Comparison of ENCODE assay signal across 8 mouse cellular contexts in genomic region chr2:91053181-91053933, GRCm38 (mm10). TPM values are rescaled to one million over a fixed set of nuclear protein-coding genes. Genes with fewer than 3 reads are reported as not detected.
DNase-seq lines count a peak whose midpoint lies in the region; ATAC-seq and TF ChIP-seq lines count a peak whose summit lies in the region.

No protein-coding gene starts in this region.

- H3K27ac ChIP-seq in kidney, postnatal 0 days = no peak overlapping the region; the same call in 1 of the 2 replicates
- H3K27ac ChIP-seq in bone marrow, adult 2 months (ENCODE audit: control insufficient read depth, insufficient read depth, low read depth, low read length, poor library complexity) = peak overlapping the region; percentile 87; the same call in 1 of the 2 replicates
- H3K27ac ChIP-seq in hindbrain, embryonic 15.5 days (replicated peaks) = peak overlapping the region; percentile 95
- H3K27ac ChIP-seq in midbrain, embryonic 15.5 days = peak overlapping the region; percentile 90

- H3K4me3 ChIP-seq in kidney, postnatal 0 days (replicated peaks; ENCODE audit: low read depth, low read length) = peak overlapping the region; percentile 88
- peak overlapping the region; percentile 78 for H3K4me3 ChIP-seq in bone marrow, adult 2 months (replicated peaks; ENCODE audit: control insufficient read depth, low read depth, low read length)
- peak overlapping the region; percentile 87 for H3K4me3 ChIP-seq in hindbrain, embryonic 15.5 days
- H3K4me3 ChIP-seq in midbrain, embryonic 15.5 days = peak overlapping the region; percentile 94

- H3K4me2 ChIP-seq in kidney, postnatal 0 days (ENCODE audit: low read length) = peak overlapping the region; percentile 71
- H3K4me2 ChIP-seq in hindbrain, embryonic 15.5 days = peak overlapping the region; percentile 94
- H3K4me2 ChIP-seq in midbrain, embryonic 15.5 days = peak overlapping the region; percentile 92

- H3K9me3 ChIP-seq in kidney, postnatal 0 days (replicated peaks; ENCODE audit: low read length) = no peaks in the 10 kb centered on the region
- no peaks in the 10 kb centered on the region for H3K9me3 ChIP-seq in hindbrain, embryonic 15.5 days
- no peaks in the 10 kb centered on the region for H3K9me3 ChIP-seq in midbrain, embryonic 15.5 days

- no peak for DNase-seq in kidney, postnatal 0 days (ENCODE audit: low spot score)
- no peak for DNase-seq in kidney, postnatal 14 days
- DNase-seq in cerebellum, postnatal 25 days = no peak
- no peak for DNase-seq in cerebellum, postnatal 36 days
- no peak for DNase-seq in kidney, postnatal 10 days

- TF ChIP-seq CTCF in kidney, postnatal 0 days (IDR thresholded peaks at IDR 0.05; ENCODE audit: low read depth) = no peak
- TF ChIP-seq CTCF in bone marrow, adult 2 months (IDR thresholded peaks at IDR 0.05; ENCODE audit: control insufficient read depth, insufficient read depth, low read length) = no peak

- WGBS in kidney, postnatal 0 days = 0% methylated on average over 6 of the region's 6 CpGs
- WGBS in bone marrow, adult 2 months = 0% methylated on average over 6 of the region's 6 CpGs
- 0% methylated on average over 6 of the region's 6 CpGs for WGBS in hindbrain, embryonic 15.5 days
- WGBS in midbrain, embryonic 15.5 days = 0% methylated on average over 6 of the region's 6 CpGs

- ATAC-seq in kidney, postnatal 0 days (replicated peaks; ENCODE audit: low FRiP score, low read depth) = peak; percentile 50
- peak; percentile 80 for ATAC-seq in hindbrain, embryonic 15.5 days (ENCODE audit: low FRiP score, low read depth)
- ATAC-seq in midbrain, embryonic 15.5 days (replicated peaks) = peak; percentile 76; the same call in 1 of the 2 replicates

- TF ChIP-seq POLR2A in bone marrow, adult 2 months (IDR thresholded peaks at IDR 0.05; ENCODE audit: borderline replicate concordance, control insufficient read depth, low read depth, low read length) = no peak

- no peaks in the 10 kb centered on the region for H3K27me3 ChIP-seq in kidney, postnatal 0 days (ENCODE audit: insufficient read depth, low read length)
- H3K27me3 ChIP-seq in hindbrain, embryonic 15.5 days = no peaks in the 10 kb centered on the region
- H3K27me3 ChIP-seq in midbrain, embryonic 15.5 days (replicated peaks) = no peaks in the 10 kb centered on the region

- H3K36me3 ChIP-seq in kidney, postnatal 0 days (ENCODE audit: insufficient read depth, low read length) = peaks cover 28% of the 10 kb centered on the region
- H3K36me3 ChIP-seq in hindbrain, embryonic 15.5 days = peaks cover 30% of the 10 kb centered on the region
- H3K36me3 ChIP-seq in midbrain, embryonic 15.5 days (replicated peaks) = peaks cover 25% of the 10 kb centered on the region

- no peaks in the 10 kb centered on the region for H3K4me1 ChIP-seq in kidney, postnatal 0 days (replicated peaks; ENCODE audit: insufficient read depth, low read length)
- H3K4me1 ChIP-seq in bone marrow, adult 2 months (ENCODE audit: control insufficient read depth, insufficient read depth, low read length) = peaks cover 1% of the 10 kb centered on the region; the same call in 1 of the 2 replicates
- H3K4me1 ChIP-seq in hindbrain, embryonic 15.5 days (replicated peaks) = peaks cover 15% of the 10 kb centered on the region
- peaks cover 16% of the 10 kb centered on the region for H3K4me1 ChIP-seq in midbrain, embryonic 15.5 days

- H3K9ac ChIP-seq in kidney, postnatal 0 days (ENCODE audit: low read depth, low read length) = peak overlapping the region; percentile 89; the same call in 1 of the 2 replicates
- H3K9ac ChIP-seq in hindbrain, embryonic 15.5 days = peak overlapping the region; percentile 46; the same call in 1 of the 2 replicates
- peak overlapping the region; percentile 42; the same call in 1 of the 2 replicates for H3K9ac ChIP-seq in midbrain, embryonic 15.5 days

RNA-seq across cellular contexts. Expression of gene Psmc3, which starts 0.5 kb away (rescaled TPM):
- polyA plus RNA-seq in kidney, postnatal 0 days (2015; fragmentation: Nextera tagmentation; extraction: Ambion mirVana) = 287 and 307 TPM in 2 replicates
- polyA plus RNA-seq in bone marrow, adult 2 months (2011; ENCODE audit: insufficient read depth, insufficient read length, low replicate concordance, missing spikeins) = 264 and 333 TPM in 2 replicates
- polyA plus RNA-seq in hindbrain, embryonic 15.5 days (2015; fragmentation: Nextera tagmentation; extraction: Ambion mirVana) = 231 and 239 TPM in 2 replicates
- polyA plus RNA-seq in midbrain, embryonic 15.5 days (2015; fragmentation: Nextera tagmentation; extraction: Ambion mirVana) = 226 and 233 TPM in 2 replicates

RNA-seq across cellular contexts. Expression of gene Slc39a13, which starts 16.9 kb away (rescaled TPM):
- polyA plus RNA-seq in kidney, postnatal 0 days (2015; fragmentation: Nextera tagmentation; extraction: Ambion mirVana) = 39.9 and 41.8 TPM in 2 replicates
- polyA plus RNA-seq in bone marrow, adult 2 months (2011; ENCODE audit: insufficient read depth, insufficient read length, low replicate concordance, missing spikeins) = 6.8 and 15.6 TPM in 2 replicates
- 34.5 and 34.8 TPM in 2 replicates for polyA plus RNA-seq in hindbrain, embryonic 15.5 days (2015; fragmentation: Nextera tagmentation; extraction: Ambion mirVana)
- polyA plus RNA-seq in midbrain, embryonic 15.5 days (2015; fragmentation: Nextera tagmentation; extraction: Ambion mirVana) = 35.7 and 36.8 TPM in 2 replicates

RNA-seq across cellular contexts. Expression of gene Rapsn, which starts 17.9 kb away (rescaled TPM):
- 5.7 and 6.1 TPM in 2 replicates for polyA plus RNA-seq in kidney, postnatal 0 days (2015; fragmentation: Nextera tagmentation; extraction: Ambion mirVana)
- polyA plus RNA-seq in bone marrow, adult 2 months (2011; ENCODE audit: insufficient read depth, insufficient read length, low replicate concordance, missing spikeins) = 2.1 and 2.4 TPM in 2 replicates
- 0.83 and 0.89 TPM in 2 replicates for polyA plus RNA-seq in hindbrain, embryonic 15.5 days (2015; fragmentation: Nextera tagmentation; extraction: Ambion mirVana)
- 0.61 and 1.2 TPM in 2 replicates for polyA plus RNA-seq in midbrain, embryonic 15.5 days (2015; fragmentation: Nextera tagmentation; extraction: Ambion mirVana)

RNA-seq across cellular contexts. Expression of gene Spi1, which starts 28.8 kb away (rescaled TPM):
- polyA plus RNA-seq in kidney, postnatal 0 days (2015; fragmentation: Nextera tagmentation; extraction: Ambion mirVana) = 4.4 and 6.0 TPM in 2 replicates
- polyA plus RNA-seq in bone marrow, adult 2 months (2011; ENCODE audit: insufficient read depth, insufficient read length, low replicate concordance, missing spikeins) = 28.0 and 65.7 TPM in 2 replicates
- 3.8 and 5.6 TPM in 2 replicates for polyA plus RNA-seq in hindbrain, embryonic 15.5 days (2015; fragmentation: Nextera tagmentation; extraction: Ambion mirVana)
- polyA plus RNA-seq in midbrain, embryonic 15.5 days (2015; fragmentation: Nextera tagmentation; extraction: Ambion mirVana) = 3.3 and 4.2 TPM in 2 replicates
